Mouse (Mus musculus): ENCODE measurements around the gene Ano4. TPM values are rescaled to one million over a fixed set of nuclear protein-coding genes. Genes with fewer than 3 reads are reported as not detected.

The Ano4 gene
- total RNA-seq, 1 experiment from 2014 or later: 0.58 TPM

Other genes with a start within 250 kb of the Ano4 start
- gene Gas2l3, start 99.2 kb upstream of the Ano4 start, total RNA-seq (2021): 4.5 and 8.0 TPM in 2 replicates
- 31.0 and 38.1 TPM in 2 replicates for gene Nr1h4, start 188.8 kb upstream of the Ano4 start, total RNA-seq (2021)